Mouse (Mus musculus): Measurements from ENCODE around the gene Rpa1.
"Not testable (repeated sequence)": the region's sequence is repeated elsewhere in the genome, so short reads cannot be mapped to it uniquely, and the experiment has no call there.

The Rpa1 gene

DNA sequence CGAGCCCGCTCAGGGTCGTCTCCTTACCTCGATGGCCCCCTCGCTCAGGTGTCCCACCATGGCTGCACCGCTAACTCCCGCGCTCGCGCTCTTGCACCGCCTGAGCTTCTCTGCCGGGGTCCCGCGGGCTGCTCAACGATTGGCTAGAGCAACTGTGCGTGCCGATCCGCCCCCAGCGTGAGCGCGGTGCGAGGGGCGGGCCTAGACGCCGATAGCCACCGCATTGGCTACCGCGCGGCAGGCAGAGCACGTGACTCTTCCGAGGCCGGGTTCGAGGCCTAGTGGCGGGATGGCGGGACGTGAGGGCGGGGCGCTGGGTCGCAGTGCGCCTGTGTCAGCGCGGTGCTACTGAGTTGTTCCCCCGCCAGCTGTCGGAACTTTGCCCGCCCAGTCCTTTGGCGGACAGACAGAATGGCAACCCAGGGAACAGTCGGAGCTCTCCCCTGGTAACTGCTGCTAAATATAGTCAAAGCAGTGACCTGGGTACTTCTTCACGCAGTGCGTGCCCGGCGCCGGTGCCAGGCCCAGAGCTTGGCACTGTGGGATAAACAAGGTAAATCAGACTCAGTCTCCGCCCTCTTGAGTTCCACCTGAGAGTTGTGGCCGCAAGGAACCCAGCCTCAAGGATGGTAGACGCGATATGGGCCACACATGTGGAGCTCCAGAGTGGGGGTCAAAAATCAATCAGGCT lies at the start of gene Rpa1, which contains the start of gene Smyd4:
Gene Rpa1, minus strand, starts transcription at position 126 of the 691 bp plus-strand sequence.
Gene Smyd4, plus strand, starts transcription at position 235 of the 691 bp plus-strand sequence.
- peak; percentile 98 for DNase-seq (ENCODE audit: low spot score)

DNA sequence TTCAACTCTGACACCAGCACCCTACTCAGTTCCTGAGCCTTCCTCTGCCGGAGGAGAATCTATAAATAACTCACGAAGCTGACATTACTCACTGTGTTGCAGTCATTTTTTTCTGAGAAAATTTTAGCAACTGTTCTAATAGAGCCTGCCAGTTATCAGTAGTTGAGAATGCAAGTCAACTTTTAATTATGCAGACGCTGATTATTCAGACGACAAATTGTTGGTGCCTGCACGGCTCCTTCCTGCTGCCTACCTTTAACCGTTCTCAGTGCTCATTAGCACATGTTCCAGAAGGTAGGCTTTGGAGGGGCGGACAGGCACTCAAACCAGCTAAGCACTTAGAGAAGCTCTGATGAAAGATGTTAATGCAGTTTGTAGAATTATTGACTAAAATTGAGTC lies 49.3 kb upstream of the Rpa1 start:
- DNase-seq (ENCODE audit: low spot score), result no peak

DNA sequence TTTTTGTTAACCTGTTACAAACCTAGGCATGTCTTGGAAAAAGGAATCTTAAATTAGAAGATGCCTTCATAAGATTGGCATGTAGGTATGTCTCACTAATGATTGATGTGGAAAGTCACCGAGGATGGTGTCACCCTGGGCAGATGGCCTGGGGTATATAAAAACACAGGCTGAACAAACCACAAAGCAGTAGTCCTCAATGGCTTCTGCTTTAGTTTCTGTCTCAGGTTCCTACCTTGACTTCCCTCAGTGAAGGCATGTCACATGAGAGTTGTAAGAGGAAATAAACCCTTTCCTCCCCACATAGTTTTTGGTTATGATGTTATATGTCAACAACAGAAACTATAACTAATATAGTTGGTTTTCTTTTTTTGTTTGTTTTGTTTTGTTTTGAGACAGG lies 47.5 kb upstream of the Rpa1 start:
- no peak for DNase-seq (ENCODE audit: low spot score)

GRCm38 (mm10) chr11:75383529-75383928 lies 35.4 kb upstream of the Rpa1 start:
- not testable (repeated sequence) for DNase-seq (ENCODE audit: low spot score)

- DNase-seq (ENCODE audit: low spot score), result not testable (repeated sequence)
These were observed 30.7 kb upstream of the Rpa1 start for GRCm38 (mm10) chr11:75378786-75379185.

DNA sequence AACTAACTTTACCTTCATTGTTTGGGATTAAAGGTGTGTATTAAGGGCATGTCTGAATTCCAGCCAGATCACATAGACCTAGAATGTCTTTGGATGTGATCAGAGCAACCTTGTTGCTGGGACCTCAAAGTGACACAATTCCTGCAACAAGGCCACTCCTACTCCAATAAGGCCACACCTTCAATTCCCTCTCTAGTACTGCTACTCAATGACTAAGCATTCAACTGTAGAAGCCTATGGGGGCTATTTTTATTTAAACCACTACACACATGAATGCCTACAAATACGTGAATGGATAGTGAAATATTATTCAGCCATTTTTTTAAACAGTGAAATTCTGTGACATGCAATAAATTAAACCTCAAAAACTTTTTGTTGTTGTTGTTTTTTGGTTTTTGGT lies 29.0 kb upstream of the Rpa1 start:
- DNase-seq (ENCODE audit: low spot score), result no peak

GRCm38 (mm10) chr11:75355475-75355874 lies 7.4 kb upstream of the Rpa1 start:
- DNase-seq (ENCODE audit: low spot score), result no peak

GRCm38 (mm10) chr11:75351225-75351624 lies 3.1 kb upstream of the Rpa1 start:
- no peak for DNase-seq (ENCODE audit: low spot score)

- no peak for DNase-seq (ENCODE audit: low spot score)
These were observed 752 bp upstream of the Rpa1 start for GRCm38 (mm10) chr11:75348890-75349261.

DNA sequence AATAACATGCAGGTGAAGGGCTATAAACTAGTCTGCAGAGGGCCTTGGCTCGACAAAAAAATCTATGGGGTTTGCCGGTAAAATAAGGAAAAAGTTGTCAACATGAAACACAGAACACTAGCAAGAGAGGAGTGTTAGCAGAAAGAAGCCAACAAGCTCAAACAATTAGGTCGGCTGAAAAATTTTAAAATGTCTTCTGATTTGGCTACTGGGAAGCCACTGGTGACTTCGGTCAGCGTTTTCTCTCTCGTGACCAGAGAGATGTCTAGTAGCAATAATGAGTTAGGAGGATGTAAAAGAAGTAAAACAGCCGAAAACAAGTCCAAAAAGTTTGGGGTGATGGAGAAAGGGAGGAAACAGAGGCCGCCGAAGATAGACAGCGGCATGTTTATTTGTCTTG lies 528 bp downstream of the Rpa1 start:
- no peak for DNase-seq (ENCODE audit: low spot score)

- no peak for DNase-seq (ENCODE audit: low spot score)
These were observed 937 bp downstream of the Rpa1 start for GRCm38 (mm10) chr11:75347188-75347585.

DNA sequence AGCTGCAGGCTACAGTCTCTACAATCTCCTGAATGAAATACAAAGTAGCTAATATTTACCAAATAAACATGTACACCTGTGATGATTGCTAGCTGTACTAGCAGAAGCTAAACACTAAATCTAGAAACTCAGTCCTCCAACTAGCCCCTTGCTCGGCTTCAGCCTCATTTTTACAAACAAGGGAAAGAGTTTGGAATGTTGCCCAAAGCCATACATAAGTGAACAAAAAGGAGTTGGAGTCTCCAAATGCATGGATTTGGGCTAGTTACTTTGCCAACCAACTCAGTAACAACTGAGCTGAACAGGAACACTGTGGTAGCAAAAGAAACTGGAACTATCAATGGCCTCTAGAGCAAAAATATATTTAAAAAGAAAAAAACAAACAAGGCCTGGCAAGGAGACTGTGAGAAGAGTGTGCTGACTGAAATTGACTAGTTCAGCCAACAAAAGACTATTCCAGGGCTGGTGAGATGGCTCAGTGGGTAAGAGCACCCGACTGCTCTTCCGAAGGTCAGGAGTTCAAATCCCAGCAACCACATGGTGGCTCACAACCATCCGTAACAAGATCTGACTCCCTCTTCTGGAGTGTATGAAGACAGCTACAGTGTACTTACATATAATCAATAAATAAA lies 1.5 kb downstream of the Rpa1 start:
- no peak for DNase-seq (ENCODE audit: low spot score)

- DNase-seq (ENCODE audit: low spot score), result no peak
These were observed 3.4 kb downstream of the Rpa1 start for GRCm38 (mm10) chr11:75344716-75345115.

GRCm38 (mm10) chr11:75344163-75344562 lies 4.0 kb downstream of the Rpa1 start:
- DNase-seq (ENCODE audit: low spot score), result no peak

GRCm38 (mm10) chr11:75343096-75343495 lies 5.0 kb downstream of the Rpa1 start:
- DNase-seq (ENCODE audit: low spot score), result no peak

GRCm38 (mm10) chr11:75340698-75341345 lies 7.3 kb downstream of the Rpa1 start:
- DNase-seq (ENCODE audit: low spot score), result no peak

DNA sequence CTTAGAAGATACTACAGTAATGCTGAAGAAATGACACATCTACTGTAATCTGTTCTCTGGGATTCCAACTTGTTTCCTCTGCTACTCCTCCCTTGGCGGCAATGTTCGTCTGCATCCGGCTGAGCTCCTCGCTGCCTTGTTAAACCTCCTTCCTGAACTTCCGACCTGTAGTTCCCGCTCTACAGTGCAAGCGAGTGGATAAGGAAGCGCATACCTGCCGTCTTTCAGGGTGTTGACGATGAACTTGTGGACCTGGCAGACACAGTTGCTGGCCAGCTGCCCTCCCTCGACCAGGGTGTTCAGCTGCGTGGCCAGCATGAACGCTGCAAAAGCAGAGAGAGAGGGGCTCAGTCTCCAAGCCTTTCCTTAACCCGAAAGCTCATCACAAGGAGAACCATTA lies 8.0 kb downstream of the Rpa1 start:
- no peak for DNase-seq (ENCODE audit: low spot score)

DNA sequence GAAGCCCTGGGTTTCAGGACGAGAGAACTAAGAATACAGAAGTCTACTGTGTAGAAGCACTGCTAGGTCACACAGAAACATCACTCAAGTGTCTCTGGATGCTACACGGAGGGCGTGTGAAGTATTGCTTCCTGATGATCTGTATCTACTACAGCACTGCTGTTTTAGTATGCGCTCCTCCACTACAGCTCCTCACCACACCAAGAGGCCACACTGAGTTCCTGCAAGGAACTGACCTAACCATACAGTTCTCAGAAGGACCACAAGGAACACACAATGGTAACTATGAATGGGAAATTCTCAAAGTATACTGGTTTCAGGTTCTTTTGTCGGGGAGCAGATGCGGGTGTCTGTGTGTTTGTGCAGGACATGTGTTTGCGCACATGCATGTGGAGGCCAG lies 10.9 kb downstream of the Rpa1 start:
- no peak for DNase-seq (ENCODE audit: low spot score)

DNA sequence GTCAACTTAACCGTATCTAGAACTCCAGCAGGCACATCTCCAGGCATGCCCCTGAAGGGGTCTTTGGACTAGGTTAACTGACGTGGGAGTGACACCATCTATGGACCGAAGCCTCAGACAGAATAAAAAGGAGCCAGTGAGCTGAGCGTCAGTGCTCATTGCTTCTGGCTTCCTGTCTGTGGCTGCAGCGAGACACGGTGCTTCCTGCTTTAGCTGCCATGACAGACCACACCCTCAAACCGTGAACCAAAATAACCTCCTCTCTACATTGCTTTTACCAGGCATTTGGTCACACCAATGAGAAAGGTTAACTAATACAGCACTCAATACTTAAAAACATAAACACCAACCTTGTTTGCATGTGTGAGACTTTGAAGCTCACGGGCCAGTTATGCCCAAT lies 11.4 kb downstream of the Rpa1 start:
- DNase-seq (ENCODE audit: low spot score), result no peak

- DNase-seq (ENCODE audit: low spot score), result no peak
These were observed 22.2 kb downstream of the Rpa1 start for GRCm38 (mm10) chr11:75325969-75326311.

DNA sequence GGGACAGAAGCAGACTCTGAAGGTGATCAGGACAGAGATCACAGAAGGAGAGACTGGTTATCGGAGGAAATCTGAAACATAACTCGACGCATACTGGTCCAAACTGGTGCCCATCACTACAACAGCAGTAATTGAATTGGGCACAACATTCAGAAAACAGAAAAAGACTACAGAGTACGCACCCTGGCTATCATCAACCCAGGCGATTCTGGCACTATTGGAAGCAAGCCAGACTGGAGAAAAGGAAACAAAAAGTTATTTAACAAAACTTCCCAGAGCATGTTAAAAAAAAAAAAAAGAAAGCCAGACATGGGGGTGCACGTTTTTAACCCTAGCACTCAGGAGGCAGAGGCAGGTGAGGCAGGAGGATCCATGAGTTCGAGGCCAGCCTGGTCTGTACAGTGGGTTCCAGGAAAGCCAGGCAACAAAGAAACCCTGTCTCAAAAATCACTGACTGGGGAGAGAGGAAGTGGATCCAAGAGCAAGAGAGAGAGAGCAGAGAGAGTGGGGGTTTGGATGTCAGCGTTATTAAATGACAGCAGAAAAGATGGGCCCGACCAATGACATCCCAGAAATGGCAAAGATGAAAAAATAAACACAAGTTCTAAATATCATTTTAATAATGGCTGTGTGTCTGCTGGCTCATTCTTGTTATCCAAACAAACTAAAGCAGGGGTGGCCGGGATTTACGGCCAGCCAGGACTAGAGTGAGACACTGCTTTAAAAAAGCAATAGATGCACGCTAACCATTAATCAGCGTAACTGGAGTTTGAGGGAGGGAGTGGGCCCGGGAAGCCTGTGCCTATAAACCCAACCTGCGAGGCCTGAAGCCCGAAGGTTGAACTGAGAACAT lies 22.8 kb downstream of the Rpa1 start:
- no peak for DNase-seq (ENCODE audit: low spot score)

- DNase-seq (ENCODE audit: low spot score), result no peak
These were observed 23.7 kb downstream of the Rpa1 start for GRCm38 (mm10) chr11:75324433-75324832.

GRCm38 (mm10) chr11:75323326-75323737 lies 24.8 kb downstream of the Rpa1 start:
- no peak for DNase-seq (ENCODE audit: low spot score)
